Mouse (Mus musculus) c-Kit-negative CD71-positive TER-119-positive erythroid progenitor cells, embryonic 14.5 days (primary cell): Measurements from ENCODE around the gene Gsn.

Source experiments
- DNase-seq: peaks from one replicate; pipeline ENCODE4 v3.0.0-alpha.2; 2013; ENCODE audit warnings: low read depth, low spot score

The Gsn gene

GRCm38 (mm10) chr2:35325930-35326329 lies 69.8 kb downstream of the Gsn start:
- DNase-seq = no peak

- DNase-seq = no peak
Measured at GRCm38 (mm10) chr2:35326931-35327330, 70.8 kb downstream of the Gsn start.

GRCm38 (mm10) chr2:35327583-35327982 lies 71.4 kb downstream of the Gsn start:
- peak; percentile 59 for DNase-seq

GRCm38 (mm10) chr2:35328064-35328792 lies 72.0 kb downstream of the Gsn start:
- no peak for DNase-seq

- DNase-seq = no peak
Measured at GRCm38 (mm10) chr2:35329061-35329460, 72.9 kb downstream of the Gsn start.

GRCm38 (mm10) chr2:35331205-35331604 lies 75.0 kb downstream of the Gsn start:
- DNase-seq = no peak

GRCm38 (mm10) chr2:35333670-35334069 lies 77.5 kb downstream of the Gsn start:
- DNase-seq = no peak

- DNase-seq = no peak
Measured at GRCm38 (mm10) chr2:35335620-35336019, 79.4 kb downstream of the Gsn start.

GRCm38 (mm10) chr2:35336388-35337280 lies 80.5 kb downstream of the Gsn start, which contains the start of gene Stom:
Stom (minus strand) TSS chr2:35336976.
- peak; percentile 99 for DNase-seq

- DNase-seq = no peak
Measured at GRCm38 (mm10) chr2:35337419-35337818, 81.2 kb downstream of the Gsn start.

- DNase-seq = no peak
Measured at GRCm38 (mm10) chr2:35338036-35338435, 81.9 kb downstream of the Gsn start.

- no peak for DNase-seq
Measured at GRCm38 (mm10) chr2:35338707-35339106, 82.5 kb downstream of the Gsn start.

- DNase-seq = no peak
Measured at GRCm38 (mm10) chr2:35342605-35343004, 86.4 kb downstream of the Gsn start.

GRCm38 (mm10) chr2:35345984-35346383 lies 89.8 kb downstream of the Gsn start:
- no peak for DNase-seq

GRCm38 (mm10) chr2:35349184-35349583 lies 93.0 kb downstream of the Gsn start:
- no peak for DNase-seq
